Mouse (Mus musculus) liver, embryonic 14.5 days (tissue): ENCODE results near the gene Ubqln5. TPM values are rescaled to one million over a fixed set of nuclear protein-coding genes. Genes with fewer than 3 reads are reported as not detected.
A peak's percentile ranks its signal among the peaks of the same experiment; 100 is the strongest.

Experiments
- ATAC-seq: fragments of 200-750 bp; cut with Nextera tagmentation; 2 replicates; pipeline ENCODE4 v1.8.0; 2017; ENCODE audit warnings: moderate number of reproducible peaks, mild to moderate bottlenecking, moderate library complexity; ENCODE audit not compliant: insufficient read depth
- DNase-seq, 3 experiments: peaks; one replicate each; pipeline ENCODE4 v3.0.0-alpha.2; 2012 to 2013; ENCODE audit warnings: low read depth in 3 of 3, low spot score in 3 of 3
- H3K27ac ChIP-seq: fragments of 300-500 bp; sonication (generic); 2 replicates; pipeline ENCODE4 v1.5.1; 2014; ENCODE audit warnings: moderate library complexity, mild to moderate bottlenecking, control low read depth, inconsistent platforms
- H3K27me3 ChIP-seq: fragments of 300-500 bp; sonication (generic); 2 replicates; pipeline ENCODE4 v1.6.1; 2014; ENCODE audit warnings: mild to moderate bottlenecking, low read length, moderate library complexity; ENCODE audit not compliant: control insufficient read depth, insufficient read depth
- H3K36me3 ChIP-seq: fragments of 300-500 bp; sonication (generic); replicated peaks from 2 replicates; pipeline ENCODE4 v1.6.1; 2014; ENCODE audit warnings: low read depth; ENCODE audit not compliant: control insufficient read depth, insufficient read depth
- H3K4me1 ChIP-seq, 2 experiments: fragments of 200-500 bp in 1 of 2; fragments of 300-500 bp in 1 of 2; sonication (generic) in 1 of 2; replicated peaks; 2 replicates each; pipeline ENCODE4 v1.6.1; 2012 to 2014; ENCODE audit warnings: antibody characterized with exemption in 1 of 2, inconsistent platforms in 1 of 2, low read length in 1 of 2; ENCODE audit not compliant: control insufficient read depth in 2 of 2, insufficient read depth in 2 of 2
- H3K4me2 ChIP-seq: fragments of 300-500 bp; sonication (generic); 2 replicates; pipeline ENCODE4 v1.6.1; 2014; ENCODE audit warnings: low read depth, mild to moderate bottlenecking, control low read depth, moderate library complexity
- H3K4me3 ChIP-seq, 2 experiments: fragments of 200-500 bp in 1 of 2; fragments of 300-500 bp in 1 of 2; sonication (generic) in 1 of 2; 2 replicates each; pipeline ENCODE4 v1.5.1; 2012 to 2014; ENCODE audit warnings: low read depth in 2 of 2, low read length in 2 of 2, mild to moderate bottlenecking in 2 of 2, control low read depth in 1 of 2, inconsistent platforms in 1 of 2, moderate library complexity in 1 of 2; ENCODE audit not compliant: insufficient read depth in 1 of 2
- H3K9ac ChIP-seq: fragments of 300-500 bp; sonication (generic); replicated peaks from 2 replicates; pipeline ENCODE4 v1.6.1; 2014; ENCODE audit warnings: mild to moderate bottlenecking, control low read depth, moderate library complexity
- H3K9me3 ChIP-seq: fragments of 300-500 bp; sonication (generic); 2 replicates; pipeline ENCODE4 v1.6.1; 2016; ENCODE audit warnings: low read length, mixed read lengths; ENCODE audit not compliant: control insufficient read depth
- CTCF ChIP-seq: IDR thresholded peaks from 2 replicates; pipeline ENCODE4 v1.5.1; 2016; ENCODE audit warnings: antibody characterized with exemption, low read depth, control low read depth
- EP300 ChIP-seq: IDR thresholded peaks from 2 replicates; pipeline ENCODE4 v1.6.1; 2016; ENCODE audit warnings: antibody characterized with exemption, low read depth
- WGBS: fragments of 180-500 bp; shearing (Covaris S2); extraction: QIAGEN DNeasy Blood & Tissue Kit; methylation state at CpG from one replicate; pipeline ENCODE4 v1.1.7; 2014; ENCODE audit not compliant: insufficient replicate concordance; 5-methylcytosine and 5-hydroxymethylcytosine counted together
- polyA plus RNA-seq, 2 experiments: library from polyadenylated mRNA; depleted of rRNA in 1 of 2; stranded (reverse) in 1 of 2; unstranded in 1 of 2; fragments of >200 nt; fragmentation: Nextera tagmentation in 1 of 2; extraction: Ambion mirVana in 1 of 2; gene quantifications; 2 replicates each; pipeline versions ENCODE4 v1.2.1 to v1.2.3; 2012 to 2014

The Ubqln5 gene
- polyA plus RNA-seq, 2 experiments, result not detected

GRCm38 (mm10) chr7:104103913-104104756 lies 25.5 kb downstream of the Ubqln5 start:
- Histone ChIP-seq H3K4me1 (peaks cover 0 to 2% of the 10 kb centered on the region in 2 experiments; a peak in 1 of 4 replicates), H3K9ac (no peak overlapping the region), H3K27me3 (no peaks in the 10 kb centered on the region), H3K27ac (no peak overlapping the region), H3K4me3 (no peak overlapping the region), H3K36me3 (no peaks in the 10 kb centered on the region), H3K9me3 (no peaks in the 10 kb centered on the region), H3K4me2 (no peak overlapping the region)
- DNase-seq (no peak), ATAC-seq (peak; percentile 62; the same call in 1 of the 2 replicates)
- WGBS, result 12% methylated on average over 4 of the region's 4 CpGs
- no peak for TF ChIP-seq CTCF
- TF ChIP-seq EP300, result 0 out of 2 replicates have a peak, but pooled peaks have one; percentile 18

GRCm38 (mm10) chr7:104085365-104085764 lies 44.3 kb downstream of the Ubqln5 start, which contains the start of gene Olfr645:
Gene Olfr645 (minus strand): TSS chr7:104085465.
- ATAC-seq (no peak), DNase-seq (no peak)
- Histone ChIP-seq H3K9ac (no peak within 1 kb of the TSS), H3K27ac (no peak within 1 kb of the TSS), H3K9me3 (no peaks in the 10 kb centered on the region), H3K4me3 (no peak within 1 kb of the TSS), H3K4me1 (no peaks in the 10 kb centered on the region), H3K4me2 (no peak within 1 kb of the TSS), H3K27me3 (no peaks in the 10 kb centered on the region), H3K36me3 (no peaks in the 10 kb centered on the region)
- TF ChIP-seq EP300 (no peak), CTCF (no peak)
- WGBS, result 48% methylated on average over 1 of the region's 1 CpGs

Other genes with a start within 250 kb of the Ubqln5 start
- gene Olfr66, start 243.6 kb downstream of the Ubqln5 start, polyA plus RNA-seq (2012; rRNA removed), result 0.03 TPM in 1 of 2 replicates, not detected in the other
- gene Olfr66, start 243.6 kb downstream of the Ubqln5 start, polyA plus RNA-seq (2014; fragmentation: Nextera tagmentation; extraction: Ambion mirVana), result not detected in 2 replicates
- gene Olfr64, start 235.3 kb downstream of the Ubqln5 start, polyA plus RNA-seq (2012; rRNA removed), result under 0.01 TPM in 1 of 2 replicates, not detected in the other
- gene Olfr64, start 235.3 kb downstream of the Ubqln5 start, polyA plus RNA-seq (2014; fragmentation: Nextera tagmentation; extraction: Ambion mirVana), result not detected in 2 replicates
- not detected in 2 replicates for gene Olfr65, start 226.3 kb downstream of the Ubqln5 start, polyA plus RNA-seq (2012; rRNA removed)
- gene Olfr65, start 226.3 kb downstream of the Ubqln5 start, polyA plus RNA-seq (2014; fragmentation: Nextera tagmentation; extraction: Ambion mirVana), result not detected in 2 replicates
- gene Olfr631, start 201.0 kb downstream of the Ubqln5 start, polyA plus RNA-seq (2012; rRNA removed), result 0.84 and 0.95 TPM in 2 replicates
- gene Olfr631, start 201.0 kb downstream of the Ubqln5 start, polyA plus RNA-seq (2014; fragmentation: Nextera tagmentation; extraction: Ambion mirVana), result 0.19 and 0.24 TPM in 2 replicates
- gene Olfr632, start 195.5 kb downstream of the Ubqln5 start, polyA plus RNA-seq (2012; rRNA removed), result 1.9 and 2.2 TPM in 2 replicates
- 0.52 and 0.69 TPM in 2 replicates for gene Olfr632, start 195.5 kb downstream of the Ubqln5 start, polyA plus RNA-seq (2014; fragmentation: Nextera tagmentation; extraction: Ambion mirVana)
- gene Olfr633, start 185.4 kb downstream of the Ubqln5 start, polyA plus RNA-seq (2012; rRNA removed), result 0.04 and 0.06 TPM in 2 replicates
- gene Olfr633, start 185.4 kb downstream of the Ubqln5 start, polyA plus RNA-seq (2014; fragmentation: Nextera tagmentation; extraction: Ambion mirVana), result not detected in 2 replicates
- 0.02 and 0.03 TPM in 2 replicates for gene Olfr635, start 158.7 kb downstream of the Ubqln5 start, polyA plus RNA-seq (2012; rRNA removed)
- not detected in 2 replicates for gene Olfr635, start 158.7 kb downstream of the Ubqln5 start, polyA plus RNA-seq (2014; fragmentation: Nextera tagmentation; extraction: Ambion mirVana)
- gene Olfr638, start 131.1 kb downstream of the Ubqln5 start, polyA plus RNA-seq (2012; rRNA removed), result 0.06 and 0.18 TPM in 2 replicates
- not detected in 2 replicates for gene Olfr638, start 131.1 kb downstream of the Ubqln5 start, polyA plus RNA-seq (2014; fragmentation: Nextera tagmentation; extraction: Ambion mirVana)
- not detected in 2 replicates for gene Olfr639, start 112.5 kb downstream of the Ubqln5 start, polyA plus RNA-seq (2012; rRNA removed)
- 0.03 TPM in 1 of 2 replicates, not detected in the other for gene Olfr639, start 112.5 kb downstream of the Ubqln5 start, polyA plus RNA-seq (2014; fragmentation: Nextera tagmentation; extraction: Ambion mirVana)
- gene Olfr640, start 104.3 kb downstream of the Ubqln5 start, polyA plus RNA-seq (2012; rRNA removed), result not detected in 2 replicates
- gene Olfr640, start 104.3 kb downstream of the Ubqln5 start, polyA plus RNA-seq (2014; fragmentation: Nextera tagmentation; extraction: Ambion mirVana), result not detected in 2 replicates
- not detected in 2 replicates for gene Olfr641, start 94.4 kb downstream of the Ubqln5 start, polyA plus RNA-seq (2012; rRNA removed)
- gene Olfr641, start 94.4 kb downstream of the Ubqln5 start, polyA plus RNA-seq (2014; fragmentation: Nextera tagmentation; extraction: Ambion mirVana), result not detected in 2 replicates
- not detected in 2 replicates for gene Olfr642, start 77.2 kb downstream of the Ubqln5 start, polyA plus RNA-seq (2012; rRNA removed)
- gene Olfr642, start 77.2 kb downstream of the Ubqln5 start, polyA plus RNA-seq (2014; fragmentation: Nextera tagmentation; extraction: Ambion mirVana), result not detected in 2 replicates
- gene 4930516K23Rik, start 68.4 kb downstream of the Ubqln5 start, polyA plus RNA-seq (2012; rRNA removed), result not detected in 2 replicates
- not detected in 2 replicates for gene 4930516K23Rik, start 68.4 kb downstream of the Ubqln5 start, polyA plus RNA-seq (2014; fragmentation: Nextera tagmentation; extraction: Ambion mirVana)
- not detected in 2 replicates for gene Olfr644, start 58.0 kb downstream of the Ubqln5 start, polyA plus RNA-seq (2012; rRNA removed)
- not detected in 2 replicates for gene Olfr644, start 58.0 kb downstream of the Ubqln5 start, polyA plus RNA-seq (2014; fragmentation: Nextera tagmentation; extraction: Ambion mirVana)
- not detected in 2 replicates for gene Olfr645, start 44.4 kb downstream of the Ubqln5 start, polyA plus RNA-seq (2012; rRNA removed)
- gene Olfr645, start 44.4 kb downstream of the Ubqln5 start, polyA plus RNA-seq (2014; fragmentation: Nextera tagmentation; extraction: Ambion mirVana), result not detected in 2 replicates
- gene Olfr646, start 25.0 kb downstream of the Ubqln5 start, polyA plus RNA-seq (2012; rRNA removed), result not detected in 2 replicates
- not detected in 2 replicates for gene Olfr646, start 25.0 kb downstream of the Ubqln5 start, polyA plus RNA-seq (2014; fragmentation: Nextera tagmentation; extraction: Ambion mirVana)
- gene Olfr643, start 7.6 kb upstream of the Ubqln5 start, polyA plus RNA-seq (2012; rRNA removed), result not detected in 2 replicates
- not detected in 2 replicates for gene Olfr643, start 7.6 kb upstream of the Ubqln5 start, polyA plus RNA-seq (2014; fragmentation: Nextera tagmentation; extraction: Ambion mirVana)
- gene Ubqln3, start 13.5 kb upstream of the Ubqln5 start, polyA plus RNA-seq (2012; rRNA removed), result not detected in 2 replicates
- gene Ubqln3, start 13.5 kb upstream of the Ubqln5 start, polyA plus RNA-seq (2014; fragmentation: Nextera tagmentation; extraction: Ambion mirVana), result not detected in 2 replicates
- not detected in 2 replicates for gene Ubqlnl, start 20.7 kb upstream of the Ubqln5 start, polyA plus RNA-seq (2012; rRNA removed)
- not detected in 2 replicates for gene Ubqlnl, start 20.7 kb upstream of the Ubqln5 start, polyA plus RNA-seq (2014; fragmentation: Nextera tagmentation; extraction: Ambion mirVana)
- not detected in 2 replicates for gene Olfm5, start 35.0 kb upstream of the Ubqln5 start, polyA plus RNA-seq (2012; rRNA removed)
- not detected in 2 replicates for gene Olfm5, start 35.0 kb upstream of the Ubqln5 start, polyA plus RNA-seq (2014; fragmentation: Nextera tagmentation; extraction: Ambion mirVana)
- 0.01 and 0.06 TPM in 2 replicates for gene Olfr648, start 53.6 kb upstream of the Ubqln5 start, polyA plus RNA-seq (2012; rRNA removed)
- 0.04 TPM in 1 of 2 replicates, not detected in the other for gene Olfr648, start 53.6 kb upstream of the Ubqln5 start, polyA plus RNA-seq (2014; fragmentation: Nextera tagmentation; extraction: Ambion mirVana)
- gene Olfr649, start 66.2 kb upstream of the Ubqln5 start, polyA plus RNA-seq (2012; rRNA removed), result not detected in 2 replicates
- gene Olfr649, start 66.2 kb upstream of the Ubqln5 start, polyA plus RNA-seq (2014; fragmentation: Nextera tagmentation; extraction: Ambion mirVana), result not detected in 2 replicates
- gene Trim6, start 89.0 kb upstream of the Ubqln5 start, polyA plus RNA-seq (2012; rRNA removed), result 0.38 and 0.43 TPM in 2 replicates
- 0.28 and 0.44 TPM in 2 replicates for gene Trim6, start 89.0 kb upstream of the Ubqln5 start, polyA plus RNA-seq (2014; fragmentation: Nextera tagmentation; extraction: Ambion mirVana)
- gene Trim34a, start 114.6 kb upstream of the Ubqln5 start, polyA plus RNA-seq (2012; rRNA removed), result 1.1 and 1.4 TPM in 2 replicates
- 1.3 and 1.7 TPM in 2 replicates for gene Trim34a, start 114.6 kb upstream of the Ubqln5 start, polyA plus RNA-seq (2014; fragmentation: Nextera tagmentation; extraction: Ambion mirVana)
- gene Trim5, start 158.3 kb upstream of the Ubqln5 start, polyA plus RNA-seq (2012; rRNA removed), result 0.17 and 0.28 TPM in 2 replicates
- 0.22 and 0.23 TPM in 2 replicates for gene Trim5, start 158.3 kb upstream of the Ubqln5 start, polyA plus RNA-seq (2014; fragmentation: Nextera tagmentation; extraction: Ambion mirVana)
- gene Trim12a, start 185.6 kb upstream of the Ubqln5 start, polyA plus RNA-seq (2012; rRNA removed), result 2.0 and 2.4 TPM in 2 replicates
- 2.3 and 2.8 TPM in 2 replicates for gene Trim12a, start 185.6 kb upstream of the Ubqln5 start, polyA plus RNA-seq (2014; fragmentation: Nextera tagmentation; extraction: Ambion mirVana)
- gene Trim34b, start 199.6 kb upstream of the Ubqln5 start, polyA plus RNA-seq (2012; rRNA removed), result 0.01 and 0.02 TPM in 2 replicates
- gene Trim34b, start 199.6 kb upstream of the Ubqln5 start, polyA plus RNA-seq (2014; fragmentation: Nextera tagmentation; extraction: Ambion mirVana), result not detected in 2 replicates
- gene Trim12c, start 223.5 kb upstream of the Ubqln5 start, polyA plus RNA-seq (2012; rRNA removed), result 1.0 and 1.7 TPM in 2 replicates
- gene Trim12c, start 223.5 kb upstream of the Ubqln5 start, polyA plus RNA-seq (2014; fragmentation: Nextera tagmentation; extraction: Ambion mirVana), result 0.52 and 0.61 TPM in 2 replicates
- 0.10 and 0.19 TPM in 2 replicates for gene Trim30b, start 240.1 kb upstream of the Ubqln5 start, polyA plus RNA-seq (2012; rRNA removed)
- 0.09 and 0.27 TPM in 2 replicates for gene Trim30b, start 240.1 kb upstream of the Ubqln5 start, polyA plus RNA-seq (2014; fragmentation: Nextera tagmentation; extraction: Ambion mirVana)